Mouse (Mus musculus) forebrain, embryonic 10.5 days (tissue): ENCODE data around the gene Neb. TPM values are rescaled to one million over a fixed set of nuclear protein-coding genes. Genes with fewer than 3 reads are reported as not detected.
"Not testable (repeated sequence)": the region's sequence is repeated elsewhere in the genome, so short reads cannot be mapped to it uniquely, and the experiment has no call there.

Experiments
- DNase-seq: peaks from one replicate; pipeline ENCODE4 v3.0.0-alpha.2; 2017; ENCODE audit warnings: low spot score; ENCODE audit errors: extremely low spot score
- H3K27ac ChIP-seq: fragments of 300-500 bp; sonication (generic); 2 replicates; pipeline ENCODE4 v1.5.1; 2016; ENCODE audit warnings: mild to moderate bottlenecking
- H3K27me3 ChIP-seq: fragments of 300-500 bp; sonication (generic); 2 replicates; pipeline ENCODE4 v1.6.1; 2016; ENCODE audit warnings: mild to moderate bottlenecking; ENCODE audit not compliant: poor library complexity, severe bottlenecking
- H3K36me3 ChIP-seq: fragments of 300-500 bp; sonication (generic); replicated peaks from 2 replicates; pipeline ENCODE4 v1.6.1; 2016; ENCODE audit warnings: mild to moderate bottlenecking, moderate library complexity
- H3K4me1 ChIP-seq: fragments of 300-500 bp; sonication (generic); 2 replicates; pipeline ENCODE4 v1.6.1; 2016
- H3K4me3 ChIP-seq: fragments of 300-500 bp; sonication (generic); 2 replicates; pipeline ENCODE4 v1.5.1; 2016; ENCODE audit warnings: mild to moderate bottlenecking, moderate library complexity
- H3K9me3 ChIP-seq: fragments of 300-500 bp; sonication (generic); 2 replicates; pipeline ENCODE4 v1.6.1; 2016; ENCODE audit warnings: mild to moderate bottlenecking, moderate library complexity
- WGBS: fragments of 180-500 bp; shearing (Covaris S2); methylation state at CpG from one replicate; pipeline ENCODE4 v1.1.7; 2016; 5-methylcytosine and 5-hydroxymethylcytosine counted together
- polyA plus RNA-seq: library from polyadenylated mRNA; unstranded; fragments of >200 nt; fragmentation: Nextera tagmentation; extraction: Ambion mirVana; gene quantifications from 2 replicates; pipeline ENCODE4 v1.2.1, GENCODE M21; 2016

Gene Neb
- polyA plus RNA-seq, 1 experiment from 2014 or later: 0.31 TPM

DNA sequence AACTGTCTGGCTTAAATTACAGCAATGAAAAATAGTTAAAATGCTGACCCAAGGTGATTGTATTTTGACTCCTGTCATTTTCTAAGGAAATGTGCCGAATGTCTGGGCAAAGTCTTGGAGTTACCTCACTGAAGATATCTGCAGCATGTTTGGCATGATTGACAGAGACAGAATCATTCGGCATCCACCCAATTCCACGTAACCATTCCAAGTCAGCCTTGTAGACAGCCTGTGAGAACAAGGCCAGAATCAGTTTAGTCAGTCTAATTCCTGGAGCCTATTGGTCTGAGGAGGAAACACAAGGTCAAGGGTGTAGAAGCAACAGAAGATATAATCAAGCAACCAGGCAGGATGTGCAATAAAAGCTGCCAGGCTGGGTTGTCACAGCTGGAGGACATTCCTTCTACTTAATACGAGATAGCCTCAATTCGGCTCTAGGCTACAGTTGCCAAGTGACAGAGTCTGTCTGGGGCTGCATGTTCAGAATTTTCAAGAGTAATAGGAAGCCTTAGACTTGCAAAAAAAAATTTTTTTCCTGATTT is 166.8 kb downstream of the Neb start:
- no peaks in the 10 kb centered on the region for H3K9me3 ChIP-seq
- H3K27me3 ChIP-seq: no peaks in the 10 kb centered on the region
- H3K4me1 ChIP-seq: 0 out of 2 replicates have a peak, but pooled peaks cover 3% of the 10 kb centered on the region
- DNase-seq: no peak
- no peaks in the 10 kb centered on the region for H3K36me3 ChIP-seq
- no peak overlapping the region for H3K4me3 ChIP-seq
- WGBS: 74% methylated on average over 5 of the region's 5 CpGs
- no peak overlapping the region for H3K27ac ChIP-seq

- Histone ChIP-seq H3K27me3 (no peaks in the 10 kb centered on the region), H3K27ac (no peak overlapping the region), H3K4me1 (0 out of 2 replicates have a peak, but pooled peaks cover 3% of the 10 kb centered on the region), H3K4me3 (no peak overlapping the region), H3K36me3 (no peaks in the 10 kb centered on the region), H3K9me3 (no peaks in the 10 kb centered on the region)
- 96% methylated on average over 7 of the region's 7 CpGs for whole genome bisulfite sequencing
- no peak for DNase-seq
Measured at GRCm38 (mm10) chr2:52210685-52211084, 167.6 kb downstream of the Neb start.

GRCm38 (mm10) chr2:52204992-52205391 is 173.3 kb downstream of the Neb start:
- H3K27me3 ChIP-seq: no peaks in the 10 kb centered on the region

DNA sequence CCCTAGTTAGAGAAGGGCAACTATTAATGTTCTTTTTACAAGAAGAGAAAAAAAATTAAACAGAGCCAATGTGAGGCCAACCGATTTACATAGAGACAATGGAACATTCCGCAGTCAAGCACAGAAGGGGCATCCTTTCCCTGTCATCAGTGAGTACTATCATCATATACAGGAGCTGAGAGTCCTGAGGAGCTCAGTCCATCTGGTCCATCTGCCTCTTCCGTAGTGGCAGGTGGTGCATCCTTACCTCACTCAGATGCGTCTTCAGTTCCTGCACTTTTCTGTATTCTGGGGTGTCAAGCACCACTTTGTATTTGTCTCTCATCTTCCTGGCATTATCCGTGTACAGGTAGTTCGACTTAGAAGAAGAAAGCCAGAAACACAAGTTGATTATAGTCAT is 184.6 kb downstream of the Neb start:
- Histone ChIP-seq H3K27me3 (no peaks in the 10 kb centered on the region), H3K4me3 (no peak overlapping the region), H3K9me3 (no peaks in the 10 kb centered on the region), H3K4me1 (no peaks in the 10 kb centered on the region), H3K36me3 (no peaks in the 10 kb centered on the region), H3K27ac (no peak overlapping the region)
- 94% methylated on average over 6 of the region's 6 CpGs for WGBS
- DNase-seq: no peak

More at GRCm38 (mm10) chr2:52204992-52205391, 173.3 kb downstream of the Neb start:
- Histone ChIP-seq H3K27ac (no peak overlapping the region), H3K4me3 (no peak overlapping the region), H3K36me3 (no peaks in the 10 kb centered on the region), H3K4me1 (no peaks in the 10 kb centered on the region), H3K9me3 (no peaks in the 10 kb centered on the region)
- 87% methylated on average over 4 of the region's 4 CpGs for WGBS
- DNase-seq: no peak

DNA sequence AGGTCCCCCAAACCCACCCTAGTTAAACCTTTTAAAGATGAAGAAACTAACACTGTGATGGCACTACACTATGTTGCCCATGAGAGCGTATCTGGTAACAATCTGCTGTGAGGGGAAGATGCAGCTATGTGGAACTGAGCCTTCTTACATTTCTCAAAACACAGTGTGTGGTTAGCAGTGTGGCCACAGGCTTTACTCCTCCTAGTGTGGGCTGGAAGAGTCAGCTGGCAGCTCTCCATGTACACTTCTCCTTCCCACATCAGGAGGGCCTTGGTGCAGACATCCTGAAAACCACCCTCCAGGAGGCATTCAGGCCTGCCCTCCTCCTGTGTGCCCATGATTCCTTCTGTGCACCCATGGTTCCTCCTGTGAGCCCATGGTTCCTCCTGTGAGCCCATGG is 198.6 kb downstream of the Neb start:
- no peak for DNase-seq
- Histone ChIP-seq H3K36me3 (no peaks in the 10 kb centered on the region), H3K27me3 (no peaks in the 10 kb centered on the region), H3K4me3 (no peak overlapping the region), H3K27ac (no peak overlapping the region), H3K4me1 (no peaks in the 10 kb centered on the region), H3K9me3 (no peaks in the 10 kb centered on the region)
- WGBS: 86% methylated on average over 1 of the region's 1 CpGs

- no peaks in the 10 kb centered on the region for H3K27me3 ChIP-seq
- H3K4me3 ChIP-seq: no peak overlapping the region
- DNase-seq: no peak
- no peaks in the 10 kb centered on the region for H3K4me1 ChIP-seq
- 93% methylated on average over 9 of the region's 9 CpGs for WGBS
- H3K27ac ChIP-seq: no peak overlapping the region
- no peaks in the 10 kb centered on the region for H3K9me3 ChIP-seq
- no peaks in the 10 kb centered on the region for H3K36me3 ChIP-seq
Measured at GRCm38 (mm10) chr2:52177726-52178125, 200.5 kb downstream of the Neb start.

DNA sequence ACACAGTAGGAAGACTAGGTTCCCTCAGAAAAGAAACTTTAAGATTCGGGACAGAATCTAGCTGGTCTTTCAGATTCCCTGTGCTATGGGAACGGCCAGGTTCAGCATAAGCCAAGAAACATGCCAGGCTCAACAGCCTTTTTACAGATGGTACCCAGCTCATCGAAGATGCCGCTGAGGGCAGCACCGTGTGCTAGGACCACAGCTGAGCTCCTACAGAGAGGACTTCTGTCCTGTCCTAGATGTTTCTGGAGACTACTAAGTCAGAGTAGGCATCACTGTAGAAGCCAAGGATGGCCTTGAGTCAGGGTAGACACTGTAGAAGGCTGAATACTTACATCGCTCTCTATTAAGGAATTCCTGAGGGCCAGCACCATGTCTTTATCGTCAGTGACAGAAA is 201.1 kb downstream of the Neb start:
- Histone ChIP-seq H3K4me3 (no peak overlapping the region), H3K9me3 (no peaks in the 10 kb centered on the region), H3K4me1 (no peaks in the 10 kb centered on the region; the same call in 1 of the 2 replicates), H3K27me3 (no peaks in the 10 kb centered on the region), H3K27ac (no peak overlapping the region), H3K36me3 (no peaks in the 10 kb centered on the region)
- 94% methylated on average over 7 of the region's 7 CpGs for WGBS
- DNase-seq: no peak

- no peak for DNase-seq
- no peak overlapping the region for H3K4me3 ChIP-seq
- no peak overlapping the region for H3K27ac ChIP-seq
- H3K36me3 ChIP-seq: no peaks in the 10 kb centered on the region
- WGBS: 88% methylated on average over 8 of the region's 8 CpGs
- no peaks in the 10 kb centered on the region for H3K9me3 ChIP-seq
- H3K27me3 ChIP-seq: no peaks in the 10 kb centered on the region
- no peaks in the 10 kb centered on the region; the same call in 1 of the 2 replicates for H3K4me1 ChIP-seq
Measured at GRCm38 (mm10) chr2:52176537-52176936, 201.7 kb downstream of the Neb start.

- WGBS: 92% methylated on average over 4 of the region's 4 CpGs
- Histone ChIP-seq H3K27me3 (no peaks in the 10 kb centered on the region), H3K36me3 (no peaks in the 10 kb centered on the region), H3K4me3 (no peak overlapping the region), H3K27ac (no peak overlapping the region), H3K4me1 (no peaks in the 10 kb centered on the region; the same call in 1 of the 2 replicates), H3K9me3 (no peaks in the 10 kb centered on the region)
- DNase-seq: no peak
Measured at GRCm38 (mm10) chr2:52174951-52175350, 203.3 kb downstream of the Neb start.

- Histone ChIP-seq H3K4me3 (no peak overlapping the region), H3K36me3 (no peaks in the 10 kb centered on the region), H3K27me3 (no peaks in the 10 kb centered on the region), H3K4me1 (no peaks in the 10 kb centered on the region; the same call in 1 of the 2 replicates), H3K27ac (no peak overlapping the region), H3K9me3 (no peaks in the 10 kb centered on the region)
- WGBS: 84% methylated on average over 7 of the region's 7 CpGs
- no peak for DNase-seq
Measured at GRCm38 (mm10) chr2:52169243-52170005, 208.8 kb downstream of the Neb start.

DNA sequence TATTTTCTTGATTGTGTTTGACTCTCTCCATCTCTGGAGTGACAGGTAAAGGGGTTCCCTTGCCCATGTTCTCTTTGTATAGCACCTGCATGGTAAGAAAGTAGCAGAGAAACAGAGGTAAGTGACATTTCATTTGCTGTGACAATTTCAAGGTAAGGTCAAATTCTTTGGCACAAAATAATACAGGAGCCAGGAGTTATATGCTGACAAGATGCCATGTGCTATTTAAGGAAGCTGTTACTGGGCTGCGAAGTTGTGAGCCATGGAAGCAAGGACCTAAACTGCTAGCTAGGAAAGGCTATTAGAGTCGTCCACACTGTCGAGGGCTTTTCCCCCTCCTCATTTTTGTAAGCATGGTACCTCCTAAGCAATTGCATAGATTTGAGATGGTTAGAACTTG is 225.2 kb downstream of the Neb start:
- Histone ChIP-seq H3K4me1 (no peaks in the 10 kb centered on the region), H3K27ac (no peak overlapping the region), H3K4me3 (no peak overlapping the region), H3K9me3 (no peaks in the 10 kb centered on the region), H3K36me3 (no peaks in the 10 kb centered on the region), H3K27me3 (no peaks in the 10 kb centered on the region)
- no peak for DNase-seq
- 90% methylated on average over 3 of the region's 3 CpGs for WGBS

GRCm38 (mm10) chr2:52133351-52133750 is 244.9 kb downstream of the Neb start:
- DNase-seq: no peak
- peaks cover 60% of the 10 kb centered on the region for H3K36me3 ChIP-seq
- H3K4me1 ChIP-seq: no peaks in the 10 kb centered on the region
- H3K27ac ChIP-seq: no peak overlapping the region
- H3K9me3 ChIP-seq: peaks cover 9% of the 10 kb centered on the region; the same call in 1 of the 2 replicates
- no peak overlapping the region for H3K4me3 ChIP-seq
- H3K27me3 ChIP-seq: no peaks in the 10 kb centered on the region
- 97% methylated on average over 2 of the region's 2 CpGs for WGBS

DNA sequence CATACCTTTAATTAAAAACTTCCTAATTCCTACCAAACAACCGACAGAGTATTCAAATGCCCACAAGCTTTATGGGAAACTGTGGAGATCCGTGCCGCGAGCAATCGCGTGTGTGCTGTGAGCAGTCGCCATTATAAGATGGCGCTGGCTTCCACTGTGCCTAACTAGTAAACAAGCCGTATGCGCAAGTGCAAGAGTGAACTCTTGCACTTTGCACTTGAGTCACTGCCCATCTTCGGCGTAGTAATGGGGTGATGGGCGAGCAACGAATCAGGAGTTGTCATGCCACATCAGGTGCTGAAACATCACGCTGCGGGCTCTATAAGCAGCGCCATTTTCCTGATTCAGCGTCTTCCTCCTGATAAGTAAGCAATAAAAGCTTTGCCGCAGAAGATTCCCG is 246.9 kb downstream of the Neb start:
- 98% methylated on average over 20 of the region's 20 CpGs for WGBS
- peaks cover 22% of the 10 kb centered on the region for H3K9me3 ChIP-seq
- H3K27me3 ChIP-seq, DNase-seq, H3K27ac ChIP-seq, H3K4me1 ChIP-seq, H3K4me3 ChIP-seq: not testable (repeated sequence)
- H3K36me3 ChIP-seq: peaks cover 62% of the 10 kb centered on the region
